Mouse (Mus musculus): Measurements from ENCODE around the gene Espnl. TPM values are rescaled to one million over a fixed set of nuclear protein-coding genes. Genes with fewer than 3 reads are reported as not detected.

Gene Espnl
- polyA plus RNA-seq, 1 experiment, result not detected

- Histone ChIP-seq H3K4me1 (ENCODE audit: control insufficient read depth, insufficient read depth, low read length) (no peaks in the 10 kb centered on the region), H3K27ac (ENCODE audit: insufficient read depth, low read depth, low read length) (no peak overlapping the region), H3K4me3 (ENCODE audit: insufficient read depth, low read depth, low read length) (no peak overlapping the region)
- WGBS, result 94% methylated on average over 11 of the region's 11 CpGs
- TF ChIP-seq POLR2A (IDR thresholded peaks at IDR 0.05; ENCODE audit: insufficient read depth, low read depth, low read length) (no peak), CTCF (IDR thresholded peaks at IDR 0.05; ENCODE audit: insufficient read depth, low read depth, low read length) (no peak)
These were observed 29.6 kb upstream of the Espnl start for GRCm38 (mm10) chr1:91292101-91292825.

DNA sequence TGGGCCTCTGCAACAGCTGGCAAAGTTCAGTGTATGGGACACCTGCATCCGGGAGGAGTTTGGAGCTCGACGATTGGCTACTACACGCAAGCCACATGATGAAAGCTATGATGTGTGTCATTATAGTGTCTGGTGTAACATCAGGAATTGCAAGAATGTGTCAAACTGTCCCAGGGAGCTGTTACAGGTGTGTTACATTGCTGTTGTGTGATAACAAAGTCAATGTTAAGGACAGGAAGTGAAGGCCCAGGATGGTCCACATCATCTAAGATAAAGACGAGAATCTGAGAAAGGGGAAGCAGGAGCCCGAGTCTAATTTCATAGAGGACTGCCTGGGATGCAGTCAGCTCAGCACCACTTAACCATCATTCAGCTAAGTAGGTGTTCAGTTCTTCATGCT is 26.3 kb upstream of the Espnl start:
- WGBS, result 91% methylated on average over 6 of the region's 6 CpGs
- peaks cover 11% of the 10 kb centered on the region; the same call in 1 of the 2 replicates for H3K4me1 ChIP-seq (ENCODE audit: control insufficient read depth, insufficient read depth, low read length)
- no peak for TF ChIP-seq POLR2A (IDR thresholded peaks at IDR 0.05; ENCODE audit: insufficient read depth, low read depth, low read length)
- no peak for TF ChIP-seq CTCF (IDR thresholded peaks at IDR 0.05; ENCODE audit: insufficient read depth, low read depth, low read length)

DNA sequence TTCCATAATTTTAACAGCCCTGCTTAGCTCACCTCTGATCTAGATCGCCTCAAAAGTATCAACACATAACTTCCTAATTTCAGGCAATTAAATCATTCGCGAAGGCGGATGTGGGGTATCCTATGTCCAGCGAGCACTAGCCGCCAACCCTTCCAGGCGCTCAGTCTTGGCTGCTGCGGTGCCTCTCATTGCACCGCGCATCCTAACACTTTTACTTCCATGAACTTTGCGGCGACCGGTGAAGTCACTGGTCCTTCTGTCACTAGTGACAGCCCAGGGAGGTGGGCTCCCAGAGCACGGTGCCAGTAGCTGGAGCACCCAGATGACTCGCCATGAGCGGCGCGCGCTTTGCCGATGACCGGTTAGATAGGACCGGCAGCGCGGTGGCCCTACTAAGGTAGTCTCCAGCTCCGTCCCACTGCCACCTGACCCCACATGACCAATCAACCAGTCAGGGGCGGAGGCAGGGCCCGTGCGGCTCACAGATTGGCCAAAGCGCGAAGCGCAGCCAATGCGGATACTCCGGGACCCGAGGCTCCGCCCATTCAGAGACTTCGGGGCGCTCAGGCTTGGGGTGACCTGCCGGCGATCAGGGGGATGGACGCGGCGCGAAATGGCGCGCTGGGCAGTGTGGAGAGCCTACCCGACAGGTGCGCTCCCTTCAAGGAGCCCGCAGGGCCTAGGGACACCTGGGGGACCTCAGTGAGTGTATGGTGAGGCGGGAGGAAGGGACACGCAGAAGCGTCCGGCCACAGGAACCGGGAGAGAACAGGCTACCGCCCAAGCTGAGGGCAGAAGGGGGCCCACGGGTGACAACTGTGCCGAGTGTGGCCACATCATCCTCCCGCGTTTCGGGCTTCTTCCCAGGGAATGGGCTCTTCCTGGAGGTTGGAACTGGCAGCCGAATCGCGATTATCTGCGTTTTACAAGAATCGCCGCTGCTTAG is 23.8 kb upstream of the Espnl start, which contains the start of gene Scly:
Gene Scly, plus strand, starts transcription at position 540 of the 946 bp plus-strand sequence.
- Histone ChIP-seq H3K4me3 (ENCODE audit: insufficient read depth, low read depth, low read length) (peak within 1 kb of the TSS; percentile 88), H3K27ac (ENCODE audit: insufficient read depth, low read depth, low read length) (no peak within 1 kb of the TSS), H3K4me1 (ENCODE audit: control insufficient read depth, insufficient read depth, low read length) (peaks cover 11% of the 10 kb centered on the region; the same call in 1 of the 2 replicates)
- TF ChIP-seq POLR2A (IDR thresholded peaks at IDR 0.05; ENCODE audit: insufficient read depth, low read depth, low read length), result peak; percentile 81
- TF ChIP-seq CTCF (IDR thresholded peaks at IDR 0.05; ENCODE audit: insufficient read depth, low read depth, low read length), result no peak
- WGBS, result under 1% methylated on average over 62 of the region's 65 CpGs

More for the DNA sequence above, 26.3 kb upstream of the Espnl start:
- H3K4me3 ChIP-seq (ENCODE audit: insufficient read depth, low read depth, low read length), result no peak overlapping the region
- no peak overlapping the region for H3K27ac ChIP-seq (ENCODE audit: insufficient read depth, low read depth, low read length)

DNA sequence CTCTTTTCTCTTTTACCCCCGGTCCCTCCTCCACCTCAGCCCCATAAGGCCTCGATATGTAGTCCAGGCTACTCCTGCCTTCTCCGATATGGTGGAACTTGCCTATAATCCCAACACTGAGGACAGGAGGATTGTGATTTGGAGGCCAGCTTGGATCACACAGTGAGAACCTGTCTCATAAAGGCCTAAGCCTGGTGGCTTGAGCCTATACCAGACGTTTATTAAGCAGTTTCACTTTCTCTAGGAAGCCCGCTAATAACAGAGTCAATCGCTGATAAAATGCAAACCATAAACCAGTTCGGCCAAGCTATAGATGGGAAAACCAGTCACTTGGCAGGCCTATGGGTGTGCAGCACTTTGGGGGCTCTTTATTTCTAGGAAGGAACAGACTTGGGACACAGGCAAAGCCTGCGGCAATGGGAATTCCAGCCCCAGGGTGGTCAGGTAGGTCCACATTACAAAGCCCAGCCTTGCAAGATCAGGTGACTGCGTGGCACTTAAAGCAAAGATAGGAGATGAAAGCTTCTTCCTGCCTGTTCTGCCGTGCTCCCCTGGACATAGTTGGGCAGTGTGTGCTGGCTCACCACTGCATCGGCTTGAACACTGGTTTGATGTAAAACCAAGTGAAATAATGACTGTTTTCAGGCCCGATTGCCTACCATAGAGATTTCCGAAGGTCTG is 22.7 kb upstream of the Espnl start:
- H3K27ac ChIP-seq (ENCODE audit: insufficient read depth, low read depth, low read length), result no peak overlapping the region
- TF ChIP-seq POLR2A (IDR thresholded peaks at IDR 0.05; ENCODE audit: insufficient read depth, low read depth, low read length) (no peak), CTCF (IDR thresholded peaks at IDR 0.05; ENCODE audit: insufficient read depth, low read depth, low read length) (no peak)
- 78% methylated on average over 13 of the region's 13 CpGs for WGBS
- H3K4me3 ChIP-seq (ENCODE audit: insufficient read depth, low read depth, low read length), result peak overlapping the region; percentile 88
- H3K4me1 ChIP-seq (ENCODE audit: control insufficient read depth, insufficient read depth, low read length), result peaks cover 11% of the 10 kb centered on the region; the same call in 1 of the 2 replicates

GRCm38 (mm10) chr1:91299707-91300426 is 22.0 kb upstream of the Espnl start:
- WGBS, result 77% methylated on average over 5 of the region's 5 CpGs
- no peak overlapping the region for H3K27ac ChIP-seq (ENCODE audit: insufficient read depth, low read depth, low read length)
- TF ChIP-seq POLR2A (IDR thresholded peaks at IDR 0.05; ENCODE audit: insufficient read depth, low read depth, low read length), result no peak
- no peak for TF ChIP-seq CTCF (IDR thresholded peaks at IDR 0.05; ENCODE audit: insufficient read depth, low read depth, low read length)

GRCm38 (mm10) chr1:91301206-91301920 is 20.5 kb upstream of the Espnl start:
- no peak for TF ChIP-seq POLR2A (IDR thresholded peaks at IDR 0.05; ENCODE audit: insufficient read depth, low read depth, low read length)
- TF ChIP-seq CTCF (IDR thresholded peaks at IDR 0.05; ENCODE audit: insufficient read depth, low read depth, low read length), result no peak
- WGBS, result 76% methylated on average over 3 of the region's 3 CpGs
- Histone ChIP-seq H3K4me3 (ENCODE audit: insufficient read depth, low read depth, low read length) (no peak overlapping the region), H3K27ac (ENCODE audit: insufficient read depth, low read depth, low read length) (no peak overlapping the region), H3K4me1 (ENCODE audit: control insufficient read depth, insufficient read depth, low read length) (peaks cover 11% of the 10 kb centered on the region; the same call in 1 of the 2 replicates)

More at GRCm38 (mm10) chr1:91299707-91300426, 22.0 kb upstream of the Espnl start:
- Histone ChIP-seq H3K4me3 (ENCODE audit: insufficient read depth, low read depth, low read length) (no peak overlapping the region), H3K4me1 (ENCODE audit: control insufficient read depth, insufficient read depth, low read length) (peaks cover 11% of the 10 kb centered on the region; the same call in 1 of the 2 replicates)

DNA sequence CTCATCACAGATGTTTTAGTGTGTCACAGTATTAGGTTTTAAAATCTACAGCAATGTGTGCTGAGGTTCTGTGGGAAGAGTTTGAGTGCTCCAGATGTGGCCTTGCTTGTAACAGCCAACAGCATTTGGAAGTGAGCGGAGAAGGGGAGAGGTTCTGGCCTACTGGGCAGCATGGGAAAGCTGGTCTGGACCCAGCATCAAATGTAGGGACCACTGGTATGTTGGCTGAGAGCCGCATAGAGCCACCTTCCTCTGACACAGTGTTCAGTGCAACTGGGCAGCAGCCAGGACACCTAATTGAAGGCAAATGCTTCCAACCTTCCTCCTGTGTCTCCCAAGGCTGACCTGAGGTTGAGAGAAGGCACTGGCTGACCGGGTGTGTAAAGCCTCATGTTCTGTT is 19.9 kb upstream of the Espnl start:
- H3K4me3 ChIP-seq (ENCODE audit: insufficient read depth, low read depth, low read length), result no peak overlapping the region
- TF ChIP-seq POLR2A (IDR thresholded peaks at IDR 0.05; ENCODE audit: insufficient read depth, low read depth, low read length) (no peak), CTCF (IDR thresholded peaks at IDR 0.05; ENCODE audit: insufficient read depth, low read depth, low read length) (no peak)
- whole genome bisulfite sequencing, result 91% methylated on average over 3 of the region's 3 CpGs
- H3K27ac ChIP-seq (ENCODE audit: insufficient read depth, low read depth, low read length), result no peak overlapping the region
- peaks cover 11% of the 10 kb centered on the region; the same call in 1 of the 2 replicates for H3K4me1 ChIP-seq (ENCODE audit: control insufficient read depth, insufficient read depth, low read length)
